Mouse (Mus musculus): ENCODE results near the gene Trmo.

GRCm38 (mm10) chr4:46411489-46411888 is 22.3 kb upstream of the Trmo start:
- TF ChIP-seq CTCF (IDR thresholded peaks at IDR 0.05; ENCODE audit: extremely low read depth, insufficient read length, insufficient replicate concordance, low read depth, low read length) (no peak), POLR2A (IDR thresholded peaks at IDR 0.05; ENCODE audit: low read depth, low read length) (no peak)
